Mouse (Mus musculus) heart, postnatal 0 days (tissue): Measurements from ENCODE around the gene Afg1l.

Source experiments
- CTCF ChIP-seq: IDR thresholded peaks from 2 replicates; pipeline ENCODE4 v1.5.1; 2016; ENCODE audit warnings: antibody characterized with exemption, control low read depth, low read depth
- EP300 ChIP-seq: IDR thresholded peaks from 2 replicates; pipeline ENCODE4 v1.6.1; 2016; ENCODE audit warnings: antibody characterized with exemption, low read depth

- TF ChIP-seq CTCF: no peak
- TF ChIP-seq EP300: no peak
Measured at GRCm38 (mm10) chr10:42325305-42325704, 153.1 kb downstream of the Afg1l start.
